Mouse (Mus musculus): Measurements from ENCODE around the gene Peli2.
"Not testable (repeated sequence)": the region's sequence is repeated elsewhere in the genome, so short reads cannot be mapped to it uniquely, and the experiment has no call there.

Peli2 gene

DNA sequence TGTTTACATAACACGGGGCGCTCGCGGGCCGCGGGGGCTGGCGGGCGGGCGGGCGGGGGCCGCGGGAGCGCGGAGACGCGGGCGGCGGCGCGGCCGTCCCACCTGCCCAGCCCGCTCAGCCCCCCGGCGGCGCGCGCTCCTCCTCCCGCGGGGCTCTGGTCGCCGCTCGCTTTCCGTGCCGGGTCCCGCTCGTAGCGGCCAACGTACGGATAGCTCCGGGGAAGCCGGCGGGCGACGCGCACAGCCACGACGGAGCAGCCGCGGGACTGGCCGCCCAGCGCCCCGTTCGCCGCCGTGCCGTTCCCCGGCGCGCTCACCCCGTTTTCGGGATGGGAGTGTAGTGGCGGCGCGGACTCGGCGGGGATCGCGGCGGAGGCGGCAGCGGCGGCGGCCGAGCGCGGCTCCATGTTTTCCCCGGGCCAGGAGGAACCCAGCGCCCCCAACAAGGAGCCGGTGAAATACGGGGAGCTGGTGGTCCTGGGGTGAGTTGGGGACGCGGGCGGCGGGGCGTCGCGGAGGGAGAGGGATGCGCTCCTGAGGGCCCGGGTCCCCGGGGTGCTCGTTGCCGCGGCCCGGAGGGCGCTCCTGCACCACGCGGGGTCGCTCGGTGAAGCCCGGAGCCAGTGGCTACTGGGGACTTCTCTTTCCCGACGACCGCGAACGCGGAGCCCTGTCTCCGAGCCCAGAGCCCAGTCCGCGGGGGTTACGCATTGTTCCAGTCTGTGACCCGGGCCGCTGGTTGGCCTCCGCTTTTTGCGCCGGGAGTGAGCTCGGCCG, at the start of gene Peli2:
Gene Peli2 (plus strand): TSS at position 72 of the 777 bp plus-strand sequence.
- peak; percentile 76 to 85 for DNase-seq

DNA sequence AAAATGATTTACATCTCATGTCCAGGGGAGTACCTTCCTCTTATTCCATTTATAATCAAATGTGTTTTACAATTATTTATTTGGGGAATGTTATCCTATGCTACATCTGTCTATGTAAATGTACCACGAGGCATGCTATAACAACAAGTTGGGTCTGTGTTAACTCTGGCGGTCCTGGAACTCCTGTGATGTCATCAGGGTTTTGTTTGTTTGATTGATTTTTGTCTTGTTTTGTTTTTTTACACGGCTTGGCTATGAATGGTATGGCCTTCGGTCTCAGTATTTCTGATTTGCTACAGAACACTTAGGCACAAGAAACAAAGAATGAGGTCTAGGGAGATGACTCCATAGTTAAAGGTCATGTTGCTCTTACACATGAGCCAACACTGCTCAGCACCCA, 48.5 kb upstream of the Peli2 start:
- no peak for DNase-seq

DNA sequence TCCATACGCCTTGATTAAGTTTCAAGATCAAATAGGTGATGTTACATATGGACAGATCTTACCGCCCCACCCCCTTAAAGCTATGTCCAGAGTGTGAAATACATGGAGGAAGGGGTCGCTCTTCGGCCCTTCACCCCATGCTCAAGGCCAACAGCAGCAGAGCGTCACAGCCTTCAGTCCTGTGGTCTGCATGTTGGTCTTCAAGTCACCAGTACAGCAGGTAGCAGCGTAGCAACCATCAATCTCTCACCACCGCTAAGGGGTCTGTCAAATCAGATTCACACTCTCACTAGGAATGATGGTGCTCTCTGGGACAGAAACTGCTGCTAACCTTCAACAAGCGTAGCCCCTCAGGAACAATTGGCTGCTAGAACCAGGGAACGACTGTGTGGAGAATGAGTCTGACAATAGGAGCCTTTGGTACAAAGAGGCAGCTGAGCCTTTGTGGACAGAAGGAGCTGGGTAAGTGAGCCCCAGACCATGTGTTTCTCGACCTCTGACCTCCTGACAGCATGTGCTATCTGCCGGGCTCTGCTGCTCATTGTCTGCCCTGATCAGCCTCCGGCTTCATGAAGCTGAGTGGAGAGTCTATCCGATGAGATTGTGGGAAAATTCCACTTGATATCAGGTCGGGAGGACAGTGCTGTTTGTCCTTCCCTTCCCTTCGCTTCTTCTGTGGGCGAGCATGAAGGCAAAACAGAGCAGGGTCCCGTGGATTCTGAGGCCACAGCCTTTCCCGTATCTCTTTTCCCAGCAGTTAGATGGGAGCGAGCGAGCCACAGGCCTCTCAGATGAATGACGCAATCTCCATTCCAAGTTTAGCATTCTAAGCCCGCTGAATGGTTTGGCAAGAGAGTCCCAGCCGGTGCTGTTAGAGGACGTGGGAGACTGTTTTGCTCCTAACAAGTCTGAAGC, 47.1 kb upstream of the Peli2 start:
- peak; percentile 9 to 25 for DNase-seq

DNA sequence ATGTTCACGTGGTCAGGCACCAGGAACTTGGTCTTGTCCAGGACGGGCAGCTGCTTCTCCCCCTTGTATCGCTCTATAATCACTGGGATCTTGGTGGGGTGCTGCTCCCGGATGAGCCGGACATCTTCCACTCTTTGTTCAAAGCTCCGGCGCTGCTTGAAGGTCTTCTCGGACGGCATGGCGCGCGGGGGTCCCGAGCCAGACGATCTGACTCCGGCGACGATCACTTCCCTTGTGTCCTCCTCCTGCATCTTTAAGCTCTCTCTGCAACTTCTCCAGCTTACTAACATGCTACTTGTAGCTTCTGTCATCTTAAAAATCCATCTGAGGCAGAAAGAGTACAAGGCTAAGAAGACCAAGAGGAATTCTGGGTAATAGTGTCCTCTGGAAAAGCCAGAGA, 41.0 kb upstream of the Peli2 start:
- DNase-seq: not testable (repeated sequence)

DNA sequence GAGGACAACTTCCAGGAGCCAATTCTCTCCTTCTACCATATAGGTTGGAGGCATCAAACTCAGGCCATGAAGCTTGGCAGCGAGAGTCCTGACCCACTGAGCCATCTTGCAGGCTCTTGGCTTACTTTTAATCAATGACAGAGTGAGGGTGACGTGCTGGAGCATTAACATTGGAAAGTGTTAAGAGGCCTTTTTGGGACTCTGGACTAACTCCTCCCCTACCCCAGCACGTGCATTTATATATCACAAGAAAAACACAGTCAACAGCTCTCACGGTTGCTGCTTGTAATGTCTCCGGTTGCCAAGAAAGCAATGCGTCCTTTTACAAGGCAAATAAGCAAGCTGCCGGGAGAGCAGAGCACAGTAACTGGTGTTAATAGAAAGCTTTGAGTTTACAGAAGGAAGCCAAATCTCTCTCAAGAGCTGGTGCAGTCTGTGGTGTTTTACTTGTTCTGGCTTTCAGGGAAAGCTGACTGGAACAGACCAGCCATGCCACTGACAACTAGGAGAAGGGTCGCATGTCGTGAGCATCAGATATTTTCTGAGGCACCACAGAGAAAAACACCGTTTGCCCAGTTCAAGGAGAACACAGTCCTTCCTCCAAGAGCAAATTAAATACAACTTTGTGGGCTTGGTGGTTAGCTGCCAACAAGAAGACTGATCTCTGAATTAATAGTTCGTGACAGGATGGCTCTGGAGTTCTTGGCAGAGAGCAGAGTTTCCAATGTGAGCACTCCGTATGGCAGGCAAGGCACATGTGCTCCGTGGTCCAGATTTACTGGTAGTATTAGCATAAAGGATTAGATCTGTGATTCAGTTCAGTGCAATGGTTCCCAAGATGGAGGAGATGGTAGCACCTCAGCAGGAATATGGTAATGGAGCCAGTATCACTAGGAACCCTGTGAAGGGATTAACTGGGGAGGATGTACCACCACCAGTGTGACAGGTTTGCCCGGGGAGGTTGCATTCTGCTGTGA, 36.5 kb upstream of the Peli2 start:
- peak; percentile 6 to 8 for DNase-seq

DNA sequence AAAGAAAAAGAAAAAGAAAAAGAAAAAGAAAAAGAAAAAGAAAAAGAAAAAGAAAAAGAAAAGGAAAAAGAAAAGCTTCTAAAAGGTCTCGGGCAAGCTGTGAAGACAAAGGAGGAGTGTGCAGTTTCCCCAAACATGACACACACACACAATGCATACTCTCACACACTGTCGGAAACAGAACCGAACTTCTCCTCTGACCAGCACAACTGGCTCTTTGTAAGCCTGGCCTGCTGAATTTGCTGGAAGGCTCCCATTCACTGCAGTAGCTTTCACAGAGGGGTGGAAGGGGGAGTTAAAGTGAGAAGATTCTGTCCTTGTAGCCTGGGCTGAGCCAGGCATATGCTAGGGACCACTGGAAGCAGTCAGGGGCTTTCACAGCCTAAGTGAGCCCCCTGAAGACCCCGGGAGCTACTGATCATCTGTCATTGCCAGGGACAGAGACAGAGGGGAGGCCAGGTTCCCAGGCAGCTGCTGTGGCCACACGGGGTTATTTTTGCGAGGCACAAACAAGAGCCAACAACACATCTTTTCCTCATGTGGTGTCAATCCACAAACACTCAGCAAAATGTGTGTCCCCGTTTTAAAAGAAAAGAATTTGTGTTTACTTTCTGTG, 33.8 kb upstream of the Peli2 start:
- no peak for DNase-seq

DNA sequence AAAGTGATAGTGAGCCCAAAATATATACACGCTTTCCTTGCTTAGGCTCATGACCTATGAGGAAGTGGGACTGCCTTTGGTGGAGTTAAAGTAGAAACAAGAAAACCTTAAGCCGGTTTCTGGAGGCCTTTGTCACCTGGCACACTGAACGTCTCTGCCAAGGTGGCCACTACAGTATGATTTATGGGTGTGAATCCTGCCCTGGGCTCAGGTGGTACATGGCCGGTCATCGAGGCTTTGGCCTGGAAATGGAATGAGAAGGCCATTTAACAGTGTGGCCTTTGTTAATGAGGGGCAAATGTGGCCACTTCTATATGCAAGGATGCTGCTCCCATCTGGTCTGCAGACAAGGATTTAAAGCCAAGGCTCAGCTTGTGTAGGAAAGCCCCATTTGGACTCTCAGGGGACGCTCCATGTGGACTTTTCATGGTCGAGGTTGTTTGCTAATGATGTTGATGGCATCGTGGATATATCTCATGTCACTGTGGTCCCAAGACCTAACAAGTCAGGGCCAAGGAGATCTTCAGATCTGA, 33.3 kb upstream of the Peli2 start:
- no peak for DNase-seq

DNA sequence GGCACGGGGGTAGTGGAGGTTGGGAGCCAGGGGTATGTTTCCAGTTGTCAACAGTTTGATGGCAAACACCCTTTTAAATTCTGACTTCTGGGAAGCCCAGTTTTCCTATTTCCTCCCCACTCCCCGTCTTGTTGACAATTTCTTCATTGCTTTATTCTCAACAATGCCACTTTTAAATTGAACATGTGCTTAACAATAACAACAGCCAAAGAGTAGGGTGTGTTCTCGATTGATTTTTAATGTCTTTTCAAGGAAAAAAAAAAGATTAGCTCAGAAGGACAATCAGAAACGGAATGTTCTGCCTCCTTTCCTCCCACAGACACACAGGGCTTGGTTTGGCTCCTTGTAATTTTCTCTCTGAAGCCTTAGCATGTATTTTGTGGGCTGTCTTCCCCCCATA, 30.2 kb upstream of the Peli2 start:
- DNase-seq: no peak

DNA sequence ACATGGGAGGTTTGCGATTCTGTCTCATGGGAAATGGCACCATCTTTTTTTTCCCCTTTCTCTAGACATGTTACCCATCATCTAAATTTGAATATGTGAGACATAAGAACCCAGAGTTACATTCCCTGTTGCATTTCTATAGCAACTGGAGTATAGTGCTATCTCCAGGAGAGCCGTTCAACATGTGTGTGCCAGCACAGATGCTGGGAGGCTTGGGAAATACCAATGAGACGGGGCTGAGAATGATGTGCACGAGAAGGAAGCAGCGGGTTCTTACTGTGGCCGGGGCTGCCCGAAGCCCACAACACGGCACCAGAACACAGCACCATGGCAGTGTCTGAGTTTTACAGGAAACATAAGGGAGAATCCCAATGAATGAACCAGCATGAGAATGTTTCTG, 29.5 kb upstream of the Peli2 start:
- DNase-seq: no peak

DNA sequence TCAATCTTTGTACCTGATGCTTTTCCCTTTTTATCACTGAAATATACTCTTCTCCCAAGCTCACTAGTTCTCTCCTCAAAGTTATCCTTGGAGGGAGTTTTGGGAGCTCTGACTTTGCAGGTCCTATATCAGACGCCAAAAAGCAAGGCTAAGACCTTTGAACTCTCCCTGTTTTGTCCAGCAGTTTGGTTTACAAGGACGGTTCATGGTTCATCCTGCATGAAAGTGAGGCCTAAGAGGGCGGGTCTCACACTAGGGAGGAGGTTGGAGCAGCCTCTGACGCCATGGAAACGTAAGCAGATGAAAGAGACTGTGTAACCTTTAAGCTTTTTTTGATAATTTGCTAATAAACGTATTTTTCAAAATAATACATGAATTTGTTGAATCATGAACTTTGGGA, 22.4 kb upstream of the Peli2 start:
- peak in 1 of 2 experiments; percentile 24 for DNase-seq

DNA sequence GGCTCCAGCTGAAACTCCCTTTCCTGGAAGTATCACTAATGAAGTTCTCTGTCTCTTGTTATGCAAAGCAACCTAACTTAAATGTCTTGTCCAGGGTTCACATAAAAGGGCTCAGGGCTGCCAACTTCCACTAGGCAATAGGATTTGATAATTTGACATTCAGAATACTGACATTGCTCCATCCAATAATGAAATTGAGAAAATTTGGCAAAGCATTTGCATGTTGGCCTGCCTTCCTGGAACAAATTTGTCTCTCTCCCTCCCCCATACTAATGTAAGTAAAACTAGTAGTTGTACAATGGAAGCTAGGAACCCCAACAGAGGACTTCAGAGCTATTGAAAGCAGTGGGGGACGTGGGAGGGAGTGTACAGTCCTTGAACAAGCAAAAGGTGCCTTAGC, 21.3 kb upstream of the Peli2 start:
- no peak for DNase-seq

DNA sequence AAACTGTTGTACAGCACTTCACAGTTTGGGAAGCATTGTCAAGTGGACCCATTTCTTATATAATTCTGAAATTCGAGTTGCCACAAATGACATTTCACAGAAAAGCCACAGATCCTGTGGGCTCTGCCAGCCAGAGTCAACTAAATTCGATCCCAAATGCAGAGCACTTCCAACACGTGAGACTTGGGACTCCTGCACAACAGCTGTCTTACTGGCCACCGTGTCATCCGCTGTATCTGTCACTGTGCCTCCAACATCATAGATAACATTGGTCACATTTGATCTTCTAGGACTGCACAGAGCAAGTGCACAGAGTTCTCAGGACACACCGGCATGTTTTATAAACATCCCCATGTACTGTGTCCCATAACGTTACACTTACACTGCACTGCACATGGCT, 14.2 kb upstream of the Peli2 start:
- no peak for DNase-seq

DNA sequence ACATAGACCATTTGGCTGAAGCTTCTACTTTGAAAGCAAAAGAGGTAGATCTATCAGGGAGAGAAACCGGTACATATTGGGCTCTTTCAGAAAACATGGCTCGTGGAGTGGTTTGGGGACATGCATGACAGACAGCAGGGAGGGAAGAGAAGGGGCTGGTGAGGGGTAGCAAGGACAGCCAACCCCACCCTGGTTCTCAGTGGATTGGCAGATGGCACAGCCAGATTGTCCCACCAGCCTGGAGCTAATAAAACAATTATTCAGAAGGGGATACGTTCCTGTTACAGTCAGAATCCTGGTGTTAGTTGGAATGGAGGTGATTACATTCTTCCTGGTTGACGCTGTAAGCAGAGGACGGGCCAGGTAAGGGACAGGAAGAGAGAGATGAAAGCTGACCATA, 2.6 kb upstream of the Peli2 start:
- no peak for DNase-seq

DNA sequence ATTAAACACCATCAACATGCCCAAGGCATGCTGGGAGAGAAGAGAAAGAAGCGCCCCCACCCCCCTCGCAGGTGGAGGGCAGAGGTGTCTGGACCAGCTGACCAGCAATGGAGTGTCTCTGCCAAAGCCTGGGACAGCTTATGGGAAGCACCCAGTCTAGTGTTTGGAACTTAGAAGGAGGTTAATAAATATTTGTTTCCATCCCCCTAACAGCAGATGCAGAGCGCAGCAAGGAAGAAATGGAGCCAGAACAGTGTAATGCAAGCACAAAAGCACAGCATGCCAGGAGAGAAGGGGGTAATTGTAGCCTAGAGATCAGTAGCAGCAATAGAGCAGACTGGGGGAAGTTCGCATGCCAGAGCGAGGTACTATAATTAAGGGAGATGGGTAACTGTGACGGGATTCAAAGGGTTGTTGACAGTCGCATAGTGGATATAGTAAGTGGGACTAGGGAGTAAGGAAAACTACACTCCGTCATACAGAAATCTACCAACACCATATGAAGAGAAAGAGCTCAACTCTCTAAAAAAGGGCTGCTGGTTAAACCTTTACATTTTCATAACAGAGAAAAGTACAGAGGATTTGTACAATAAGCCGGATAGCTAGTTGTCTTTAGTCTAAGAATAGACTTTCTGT, 1.5 kb upstream of the Peli2 start:
- DNase-seq: peak in 1 of 2 experiments; percentile 50

DNA sequence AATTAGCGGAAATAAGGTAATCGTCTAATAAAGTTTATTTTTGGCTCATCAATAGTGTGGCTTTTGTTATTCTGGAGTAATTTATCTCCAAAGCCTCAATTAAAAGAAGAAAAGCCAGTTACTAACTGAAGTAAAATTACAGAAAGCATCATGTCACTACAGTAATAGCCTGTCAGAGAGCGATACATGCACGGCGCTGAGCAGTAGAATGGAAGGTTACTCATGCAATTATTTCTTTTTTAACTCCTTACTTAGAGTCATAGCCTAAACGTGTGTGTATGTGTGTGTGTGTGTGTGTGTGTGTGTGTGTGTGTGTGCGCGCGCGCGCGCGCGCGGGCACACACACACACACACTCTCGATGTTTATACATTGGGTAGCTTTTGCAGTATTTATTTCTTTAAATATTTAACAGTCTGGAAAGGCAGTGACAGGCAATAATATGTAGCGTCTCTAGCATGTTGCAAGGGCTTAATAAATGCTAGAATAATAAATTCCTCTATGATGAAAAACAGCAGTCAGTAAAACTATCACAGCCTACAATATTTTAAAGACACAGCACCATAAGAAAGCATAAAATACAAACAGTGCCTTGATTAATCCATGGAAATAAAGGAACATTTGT, 864 bp upstream of the Peli2 start:
- DNase-seq: no peak

DNA sequence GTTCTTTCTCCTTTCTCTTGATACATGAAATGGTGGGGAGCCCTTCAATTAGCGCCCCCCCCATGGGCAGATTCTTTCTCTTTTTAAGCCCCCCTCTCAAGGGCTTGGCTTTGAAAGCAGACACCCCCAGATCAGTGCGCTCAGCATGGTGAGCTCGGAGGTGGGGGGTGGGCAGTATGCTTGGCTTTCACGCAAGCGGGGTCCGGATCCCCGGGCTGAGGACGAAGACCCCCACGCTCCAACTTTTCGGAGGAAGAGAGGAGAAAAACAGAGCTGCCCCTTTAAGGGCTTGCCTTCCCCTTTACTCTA, 226 bp upstream of the Peli2 start:
- DNase-seq: no peak

DNA sequence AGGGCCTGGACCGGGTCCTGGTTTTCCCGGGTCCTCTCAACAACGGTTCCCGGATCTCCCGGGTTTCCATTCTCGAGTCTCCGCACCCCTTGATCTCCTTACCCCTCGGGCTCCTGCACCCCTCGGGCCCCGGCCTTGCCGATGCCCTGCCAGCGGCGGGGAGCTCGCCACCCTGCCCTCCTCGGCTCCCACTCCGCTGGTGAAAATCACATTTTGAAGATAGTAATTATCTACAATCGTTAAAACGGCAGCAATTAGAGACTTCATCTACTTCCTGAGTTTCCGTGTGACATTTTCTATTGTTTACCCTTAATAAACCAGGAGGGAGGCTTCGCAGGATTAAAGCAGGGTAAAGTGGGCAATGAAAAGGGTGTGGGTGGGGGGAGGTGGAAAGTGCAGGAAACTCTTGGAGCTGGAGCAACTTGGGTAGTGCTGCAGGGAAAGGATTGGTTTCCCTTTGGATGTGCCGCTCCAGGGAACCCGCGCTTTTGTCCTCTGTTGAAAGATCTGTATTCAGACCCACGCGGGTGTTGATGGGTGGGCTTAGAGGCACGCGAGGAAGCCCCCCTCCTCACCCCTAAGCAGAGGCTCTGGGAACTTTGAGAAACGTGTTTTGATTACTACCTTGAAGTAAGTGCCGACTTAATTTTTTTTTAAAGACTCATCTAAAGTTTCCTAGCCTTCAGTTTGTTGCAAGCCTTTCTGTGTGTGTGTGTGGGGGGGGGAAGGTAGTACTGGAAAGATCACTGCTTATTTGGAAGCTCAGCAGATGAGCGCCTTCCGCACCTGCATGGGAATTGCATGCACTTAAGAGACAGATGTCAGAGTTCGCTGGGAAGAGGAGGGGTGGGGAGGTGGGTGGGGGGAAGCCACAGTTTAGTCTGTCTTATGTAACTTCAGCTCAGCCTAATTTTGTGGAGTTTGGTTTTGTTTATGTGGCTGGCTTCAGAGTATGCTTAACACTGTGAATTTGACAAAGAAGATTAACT, 1.2 kb downstream of the Peli2 start:
- peak in 1 of 2 experiments; percentile 55 for DNase-seq

DNA sequence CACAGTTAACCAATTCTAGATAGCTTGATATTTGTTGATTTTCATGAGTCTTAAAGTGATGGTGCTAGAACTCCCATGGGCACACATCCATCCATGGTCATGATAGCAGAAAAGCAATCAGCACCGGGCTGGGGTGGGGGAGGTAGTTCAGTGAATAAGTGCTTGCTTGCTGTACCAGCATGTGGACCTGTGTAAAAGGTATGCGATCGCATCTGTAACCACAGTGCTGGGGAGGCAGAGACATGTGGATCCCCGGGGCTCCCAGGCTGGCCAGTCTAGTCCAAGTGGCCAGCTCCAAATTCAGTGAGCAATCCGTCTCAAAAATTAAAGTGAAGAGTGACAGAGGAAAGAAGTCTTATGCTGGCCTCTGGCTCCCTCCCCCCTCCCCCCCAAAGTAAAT, 3.4 kb downstream of the Peli2 start:
- peak in 1 of 2 experiments; percentile 14 for DNase-seq

DNA sequence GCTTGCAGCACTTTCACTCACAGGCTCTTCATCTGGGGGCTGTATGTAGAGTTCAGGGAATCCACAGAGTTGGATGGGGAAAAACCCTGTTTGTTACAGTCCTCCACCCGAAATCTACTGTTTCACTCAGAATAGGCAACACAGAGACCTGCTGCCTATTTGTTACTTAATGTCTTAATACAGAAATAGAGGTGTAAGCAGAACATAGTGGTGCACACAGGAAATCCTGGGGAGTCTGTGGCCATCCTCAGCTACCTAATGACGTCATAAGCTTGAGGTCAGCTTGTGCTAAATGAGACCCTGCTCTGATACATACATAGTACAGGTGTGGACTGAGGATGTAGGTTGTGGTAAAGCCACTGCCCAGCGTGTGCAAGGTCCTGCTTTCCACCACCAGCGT, 4.2 kb downstream of the Peli2 start:
- no peak for DNase-seq

DNA sequence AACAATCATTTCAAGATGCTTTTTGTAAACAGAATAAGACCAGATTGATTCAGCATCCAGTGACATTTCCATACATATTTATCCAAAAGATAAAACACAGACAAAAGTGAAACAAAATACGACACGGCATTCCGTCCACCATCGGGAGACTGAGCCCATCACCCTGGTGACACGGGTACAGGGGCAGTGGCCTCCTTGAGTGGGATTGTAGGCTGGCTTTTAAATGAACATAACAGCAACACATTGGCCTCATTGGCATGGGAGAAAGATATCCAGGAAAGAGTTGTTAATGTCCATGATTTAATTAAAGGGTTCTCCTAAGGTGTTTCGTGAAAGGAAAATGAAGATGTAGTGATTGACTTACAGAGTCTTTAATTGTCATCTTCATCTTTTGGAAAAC, 5.3 kb downstream of the Peli2 start:
- DNase-seq: no peak
